In the genomic region with DNA sequence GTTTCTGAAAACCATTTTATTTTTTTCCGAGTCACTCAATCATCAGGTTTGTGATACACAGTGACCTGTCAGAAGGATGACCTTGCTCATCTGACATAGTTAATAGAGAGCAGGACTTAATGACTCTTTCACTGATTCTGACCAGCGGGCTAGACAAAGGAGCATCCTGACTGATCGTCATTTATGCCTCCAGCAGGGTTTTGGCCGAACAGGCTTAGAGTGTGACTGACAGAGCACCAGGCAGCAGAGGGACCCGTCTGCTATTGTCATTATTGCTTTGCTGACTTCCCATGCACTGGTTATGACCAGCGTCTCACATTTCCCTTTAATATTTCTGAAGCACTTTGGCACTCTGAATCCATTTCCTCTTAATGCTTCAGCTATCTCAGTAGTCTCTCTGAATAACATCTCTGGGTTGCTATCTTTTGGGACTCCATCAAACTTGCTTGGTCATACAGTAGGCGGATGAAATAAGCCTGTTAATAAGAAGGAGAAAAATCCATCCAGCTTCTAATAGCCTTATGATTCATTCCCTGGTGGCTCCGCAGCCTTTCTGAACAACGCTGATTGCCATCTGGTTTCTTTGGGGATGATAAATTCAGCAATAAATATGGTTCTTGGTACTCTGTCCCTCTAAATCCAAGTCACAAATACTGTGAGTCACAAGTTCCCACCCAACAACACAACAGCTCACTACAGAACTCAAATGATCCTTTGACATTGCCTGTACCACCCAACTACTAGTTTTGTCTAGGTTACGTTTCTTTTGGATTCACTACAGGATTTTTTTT, we compare ENCODE assay signal across 14 mouse cellular contexts.
DNase-seq lines count a peak whose midpoint lies in the region; ATAC-seq lines count a peak whose summit lies in the region.
"Had no signal": no experiment of that assay in that cellular context is flagged by ENCODE, and none has a peak within 500 bp of the region (broad histone marks: within the 10 kb centered on the region; RNA-seq: fewer than 3 reads in every experiment).

No protein-coding gene starts in this region.

- DNase-seq in cerebellum, postnatal 10 days, result peak; percentile 56 to 72
- no peak for DNase-seq in cerebellum, postnatal 36 days
- peak; percentile 56 for DNase-seq in left cerebral cortex, postnatal 4 days
- no peak for DNase-seq in left cerebral cortex, postnatal 36 days (ENCODE audit: low spot score in 2 of 2)
- peak; percentile 44 for DNase-seq in mesoderm, embryonic 11.5 days (ENCODE audit: low read depth, low spot score)
- no peak for DNase-seq in spleen, postnatal 10 days (ENCODE audit: low spot score in 2 of 2)
- DNase-seq in kidney, adult 8-10 months, result no peak
- DNase-seq: gastrocnemius, adult 2 months; kidney, postnatal 25 days; liver, embryonic 13.5 days had no signal

- 0 out of 2 replicates have a peak overlapping the region, but pooled peaks have one; percentile 16 for H3K27ac ChIP-seq in hindbrain, embryonic 15.5 days (replicated peaks)
- H3K27ac ChIP-seq: embryonic facial prominence, embryonic 13.5 days; gastrocnemius, adult 2 months; liver, embryonic 13.5 days; stomach, embryonic 15.5 days had no signal

- no peaks in the 10 kb centered on the region for H3K9me3 ChIP-seq in hindbrain, embryonic 15.5 days
- H3K9me3 ChIP-seq: embryonic facial prominence, embryonic 13.5 days; liver, embryonic 13.5 days; stomach, embryonic 15.5 days had no signal

- H3K9ac ChIP-seq in hindbrain, embryonic 15.5 days, result no peak overlapping the region
- H3K9ac ChIP-seq: embryonic facial prominence, embryonic 13.5 days; liver, embryonic 13.5 days; stomach, embryonic 15.5 days had no signal

- intact Hi-C loops in left cerebral cortex, postnatal 4 days (cut with DNase I), result no loop called here
- intact Hi-C loops in left cerebral cortex, postnatal 36 days (cut with DNase I), result no loop called here

- H3K4me3 ChIP-seq in hindbrain, embryonic 15.5 days, result no peak overlapping the region
- H3K4me3 ChIP-seq: embryonic facial prominence, embryonic 13.5 days; gastrocnemius, adult 2 months; liver, embryonic 13.5 days; stomach, embryonic 15.5 days had no signal

- no peaks in the 10 kb centered on the region for H3K36me3 ChIP-seq in hindbrain, embryonic 15.5 days
- H3K36me3 ChIP-seq: embryonic facial prominence, embryonic 13.5 days; liver, embryonic 13.5 days; stomach, embryonic 15.5 days had no signal

- 35% methylated on average over 10 of the region's 10 CpGs for WGBS in hindbrain, embryonic 15.5 days

- no peaks in the 10 kb centered on the region for H3K27me3 ChIP-seq in hindbrain, embryonic 15.5 days
- H3K27me3 ChIP-seq: embryonic facial prominence, embryonic 13.5 days; liver, embryonic 13.5 days; stomach, embryonic 15.5 days had no signal

- no peak for ATAC-seq in hindbrain, embryonic 15.5 days (ENCODE audit: low FRiP score, low read depth)
- ATAC-seq: activated CD4-positive, CD25-positive, alpha-beta regulatory T cell, adult 4 months had no signal

- no peak overlapping the region for H3K4me2 ChIP-seq in hindbrain, embryonic 15.5 days
- H3K4me2 ChIP-seq: embryonic facial prominence, embryonic 13.5 days; liver, embryonic 13.5 days; stomach, embryonic 15.5 days had no signal

- H3K4me1 ChIP-seq in hindbrain, embryonic 15.5 days (replicated peaks), result peaks cover 6% of the 10 kb centered on the region; the same call in 1 of the 2 replicates
- H3K4me1 ChIP-seq: liver, embryonic 13.5 days; stomach, embryonic 15.5 days had no signal

Comparison
In these comparisons a context has a peak if more than half of its experiments do, and no peak if none do; other contexts are left out.
1. DNase-seq: peak in cerebellum, postnatal 10 days (2 of 2), left cerebral cortex, postnatal 4 days (single experiment) and mesoderm, embryonic 11.5 days (single experiment); none in cerebellum, postnatal 36 days (0 of 2), left cerebral cortex, postnatal 36 days (0 of 2), spleen, postnatal 10 days (0 of 2) and kidney, adult 8-10 months (0 of 2).